Mouse (Mus musculus): ENCODE data around the gene Hoxa7.

DNA sequence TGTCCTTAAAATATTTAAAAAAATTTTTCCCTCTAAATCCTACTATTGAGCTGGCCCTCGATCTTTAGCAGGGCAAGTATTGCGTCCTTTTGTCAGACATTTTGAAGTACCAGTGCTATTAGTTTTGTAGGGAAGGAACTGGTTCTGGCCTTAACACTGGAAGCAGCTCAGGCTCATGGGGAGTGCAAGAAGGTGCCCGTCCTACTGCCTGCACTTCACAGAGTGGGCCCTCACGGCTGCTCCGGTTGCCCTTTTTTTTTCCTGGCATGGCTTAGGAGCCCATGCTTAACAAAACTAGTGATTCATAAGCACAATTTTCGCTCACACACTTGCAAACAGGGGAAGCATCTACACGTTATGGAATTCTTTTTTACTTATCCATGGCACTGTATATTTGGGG lies 17.3 kb upstream of the Hoxa7 start:
- no peak for TF ChIP-seq POLR2A (IDR thresholded peaks at IDR 0.05; ENCODE audit: borderline replicate concordance, low read depth, low read length)
- no peak for TF ChIP-seq CTCF (IDR thresholded peaks at IDR 0.05; ENCODE audit: low read depth, low read length)
